Mouse (Mus musculus): Measurements from ENCODE around the gene Wnt5a.

Wnt5a gene

DNA sequence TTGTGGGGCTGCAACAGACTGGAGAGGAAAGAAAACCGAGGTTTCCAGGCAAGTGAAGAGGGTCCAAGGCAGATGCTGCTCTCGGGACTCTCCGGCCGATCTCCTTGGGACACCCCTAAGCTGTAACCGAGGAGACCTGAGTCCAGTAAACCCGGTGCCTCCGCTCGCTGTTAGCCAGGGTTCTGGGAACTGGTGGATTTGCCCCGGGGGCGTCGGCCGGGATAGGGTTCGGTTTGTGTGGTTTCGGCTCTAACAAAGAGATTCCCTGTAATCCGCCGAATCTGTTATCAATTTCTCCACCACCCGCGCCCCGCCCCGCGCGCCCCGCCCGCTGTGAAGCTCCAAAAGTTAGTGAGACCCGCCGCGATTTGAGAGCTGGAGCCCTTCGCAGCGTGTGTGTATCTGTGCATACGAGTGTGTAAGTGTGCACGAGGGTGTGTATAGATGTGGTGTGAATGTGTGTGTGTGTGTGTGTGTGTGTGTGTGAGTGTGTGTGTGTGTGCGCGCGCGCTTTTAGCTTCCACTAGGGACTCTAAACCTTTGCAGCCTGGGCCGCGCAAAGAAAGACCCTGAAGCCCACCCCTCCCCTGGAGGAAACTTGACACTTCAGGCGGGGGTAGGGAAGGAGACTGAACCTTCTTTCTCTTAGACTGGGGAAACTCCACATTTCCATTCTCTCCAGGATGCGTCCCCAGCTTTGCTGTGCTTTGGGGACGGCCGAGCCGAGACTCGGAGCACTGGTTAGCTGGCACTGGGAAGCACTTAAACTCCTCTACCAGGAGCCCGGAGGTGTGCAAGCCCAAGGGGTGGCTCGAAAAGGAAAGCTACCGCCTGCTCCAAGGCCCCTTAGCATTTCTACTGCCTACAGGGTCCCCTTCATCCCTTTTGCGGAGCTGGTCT lies 5.1 kb downstream of the Wnt5a start:
- DNase-seq = no peak

DNA sequence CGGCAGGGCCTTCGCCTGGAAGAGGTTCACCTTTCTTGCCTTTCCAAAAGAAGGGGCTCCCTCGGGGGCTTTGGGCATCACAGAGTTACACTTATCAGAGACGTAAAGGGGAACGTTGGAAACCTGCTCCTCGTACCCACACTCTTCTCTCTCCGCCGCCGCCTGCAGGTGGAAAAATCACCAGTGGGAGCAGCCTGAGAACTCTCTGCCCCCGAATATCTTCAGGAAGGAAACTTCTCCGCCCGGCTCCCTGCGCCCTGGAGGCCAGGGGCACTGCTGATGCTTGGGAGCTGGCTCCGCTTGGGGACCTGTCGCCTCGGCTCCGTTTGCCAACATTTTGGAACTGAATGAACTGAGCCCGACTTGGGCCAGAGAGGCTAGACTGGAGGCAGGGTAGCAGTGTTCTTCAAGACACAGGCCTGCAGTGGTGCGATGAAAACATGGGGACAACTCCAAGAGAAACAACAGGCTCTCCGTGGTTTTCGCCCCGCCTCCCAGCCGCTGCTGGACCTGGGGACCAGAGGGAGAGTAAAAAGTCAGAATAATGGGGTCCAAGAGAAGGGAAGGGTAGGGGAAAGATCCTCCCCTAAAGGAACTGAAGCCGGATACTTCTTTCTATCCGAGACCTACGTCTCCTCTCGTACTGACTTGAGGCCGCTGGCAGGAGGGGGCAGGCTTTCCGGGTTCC lies 5.9 kb downstream of the Wnt5a start:
- DNase-seq = no peak

DNA sequence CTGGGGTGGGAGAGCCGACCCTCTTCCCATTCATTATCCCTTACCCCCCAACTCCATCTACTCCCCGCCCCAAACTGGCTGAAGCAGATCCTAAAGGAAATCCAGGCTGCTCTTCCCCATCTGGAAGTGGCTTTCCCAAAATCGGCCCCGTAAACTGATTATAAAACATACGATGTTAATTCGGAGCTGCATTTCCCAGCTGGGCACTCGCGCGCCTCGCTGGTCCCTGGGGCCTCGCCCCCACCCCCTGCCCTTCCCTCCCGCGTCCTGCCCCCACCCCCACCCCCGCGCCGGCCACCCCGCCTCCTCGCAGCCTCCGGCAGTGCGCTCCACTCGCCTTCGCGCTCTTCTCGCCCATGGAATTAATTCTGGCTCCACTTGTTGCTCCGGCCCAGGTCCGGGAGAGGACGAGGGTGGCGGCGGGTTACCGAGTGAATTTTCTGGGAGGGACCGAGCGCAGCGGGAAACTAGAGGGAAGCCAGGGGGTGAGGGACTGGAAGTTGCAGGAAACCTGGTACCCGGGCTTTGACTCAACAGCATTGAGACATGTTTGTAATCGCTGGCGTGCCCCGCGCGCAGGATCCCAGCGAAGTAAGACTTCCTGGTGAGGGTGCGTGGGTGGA lies 6.6 kb downstream of the Wnt5a start:
- no peak for DNase-seq

DNA sequence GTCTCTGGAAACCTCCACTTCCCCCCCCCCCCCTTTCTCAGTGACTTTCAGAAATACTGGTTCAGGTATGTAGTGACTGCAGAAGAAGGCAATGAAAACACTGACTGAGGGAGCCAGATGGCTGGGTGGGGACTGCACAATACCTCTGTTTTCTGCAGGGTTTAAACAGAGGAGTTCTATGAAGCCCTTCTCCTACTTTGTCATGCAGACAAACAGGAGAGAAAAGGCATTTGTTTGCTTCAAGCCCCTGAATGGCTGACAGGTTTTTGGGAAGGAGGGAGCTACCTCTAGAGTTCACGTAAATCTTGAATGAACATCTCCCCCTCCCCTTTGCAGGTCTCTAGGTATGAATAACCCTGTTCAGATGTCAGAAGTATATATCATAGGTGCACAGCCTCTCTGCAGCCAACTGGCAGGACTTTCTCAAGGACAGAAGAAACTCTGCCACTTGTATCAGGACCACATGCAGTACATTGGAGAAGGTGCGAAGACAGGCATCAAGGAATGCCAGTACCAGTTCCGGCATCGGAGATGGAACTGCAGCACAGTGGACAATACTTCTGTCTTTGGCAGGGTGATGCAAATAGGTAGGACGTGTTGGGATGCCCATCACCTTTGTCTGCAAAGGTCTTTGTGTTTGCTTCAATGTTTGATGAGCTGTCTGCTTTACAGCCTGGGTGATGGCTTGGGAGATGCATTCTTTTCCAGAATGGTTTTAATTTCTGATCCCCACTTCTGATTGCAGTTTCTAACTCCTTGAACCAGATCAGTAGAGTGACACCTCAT lies 8.4 kb downstream of the Wnt5a start:
- no peak for DNase-seq

DNA sequence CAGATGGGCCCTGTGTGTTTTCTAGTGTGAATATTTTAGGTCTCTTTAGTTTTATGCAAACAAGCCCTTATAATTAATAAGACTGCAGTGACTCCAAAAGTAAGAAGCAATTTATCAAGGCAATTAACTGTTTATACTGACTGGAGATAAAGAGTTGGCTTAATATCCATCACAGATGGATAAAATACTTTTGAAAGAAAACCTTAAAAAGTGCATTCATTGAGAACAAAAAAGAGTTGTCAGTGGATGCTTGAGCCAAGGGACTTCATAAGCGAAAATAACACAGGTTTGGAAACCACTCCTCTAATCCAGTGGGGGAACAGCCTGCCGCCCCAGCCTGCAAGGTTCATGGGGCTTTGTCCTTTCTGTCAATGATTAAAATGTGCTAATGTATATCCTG lies 9.6 kb downstream of the Wnt5a start:
- DNase-seq = no peak

DNA sequence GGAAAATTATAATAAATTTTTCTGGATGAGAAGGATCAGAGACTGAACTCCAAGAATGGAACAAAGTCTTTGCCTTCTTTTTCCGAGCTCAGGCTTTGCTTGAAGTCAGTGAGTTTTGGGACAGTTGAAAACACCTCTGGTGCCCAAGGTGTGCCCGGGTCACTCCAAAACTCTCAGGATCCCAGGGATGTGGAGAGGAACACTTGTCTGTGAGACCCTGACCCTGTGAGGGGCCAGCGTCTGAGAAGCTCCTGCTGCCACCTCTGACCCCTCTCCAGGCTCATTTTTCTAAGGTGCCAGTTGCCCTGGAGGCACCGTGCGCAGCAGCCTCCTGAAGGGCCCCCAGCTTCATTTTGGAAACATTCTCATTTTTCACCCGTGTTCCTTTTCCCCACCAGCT lies 10.8 kb downstream of the Wnt5a start:
- no peak for DNase-seq

DNA sequence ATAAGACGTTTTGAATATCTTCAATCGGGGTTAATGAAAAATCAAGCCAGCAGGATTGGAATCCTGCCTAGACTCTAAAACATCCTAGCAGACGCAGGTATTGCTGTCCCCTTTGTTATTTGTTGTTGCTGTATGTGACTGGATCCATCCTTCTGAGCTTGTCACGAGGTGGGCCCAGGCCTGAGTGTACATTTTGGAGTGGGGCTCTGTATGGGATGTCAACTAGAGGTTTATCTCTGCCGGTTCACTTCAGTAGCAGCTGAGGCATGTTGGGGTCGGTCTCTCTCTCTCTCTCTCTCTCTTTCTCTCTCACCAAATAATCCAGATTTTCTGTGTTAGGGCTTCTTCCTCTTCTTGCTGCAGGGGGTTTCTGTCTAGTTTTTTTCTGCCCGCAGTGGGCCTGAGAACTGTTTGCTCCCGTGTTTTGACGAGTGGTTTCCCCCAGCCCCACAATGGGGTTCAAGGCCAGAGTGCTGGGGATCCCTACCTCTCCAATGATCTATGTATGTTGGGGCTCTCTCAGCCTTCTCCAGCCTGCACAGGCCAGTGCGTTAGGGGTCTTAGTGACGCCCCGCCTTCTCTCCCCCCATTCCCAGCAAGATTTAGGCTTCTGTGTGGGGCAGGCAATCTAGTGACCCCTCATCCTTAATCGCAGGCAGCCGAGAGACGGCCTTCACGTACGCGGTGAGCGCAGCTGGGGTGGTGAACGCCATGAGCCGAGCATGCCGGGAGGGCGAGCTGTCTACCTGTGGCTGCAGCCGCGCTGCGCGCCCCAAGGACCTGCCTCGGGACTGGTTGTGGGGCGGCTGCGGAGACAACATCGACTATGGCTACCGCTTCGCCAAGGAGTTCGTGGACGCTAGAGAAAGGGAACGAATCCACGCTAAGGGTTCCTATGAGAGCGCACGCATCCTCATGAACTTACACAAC lies 13.3 kb downstream of the Wnt5a start:
- DNase-seq = no peak

DNA sequence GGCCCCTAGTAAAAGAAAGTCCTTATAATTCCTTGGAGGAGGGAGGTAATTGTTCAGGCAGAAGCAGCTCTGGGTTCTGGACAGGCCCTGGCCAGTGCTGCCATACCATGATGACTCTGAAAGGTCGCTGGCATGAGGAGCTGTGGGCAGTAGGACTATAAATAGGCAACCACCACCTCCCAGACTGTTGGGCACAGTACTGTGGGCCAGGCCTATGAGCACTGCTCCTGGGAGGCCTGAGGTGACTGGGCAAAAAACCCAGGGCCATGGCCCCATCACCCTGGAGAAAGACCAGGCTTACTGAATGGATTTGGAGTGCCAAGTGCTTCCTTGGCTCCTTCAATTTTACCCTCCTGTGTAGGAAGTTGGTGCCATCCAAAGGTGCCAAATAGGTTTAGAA lies 16.6 kb downstream of the Wnt5a start:
- no peak for DNase-seq

DNA sequence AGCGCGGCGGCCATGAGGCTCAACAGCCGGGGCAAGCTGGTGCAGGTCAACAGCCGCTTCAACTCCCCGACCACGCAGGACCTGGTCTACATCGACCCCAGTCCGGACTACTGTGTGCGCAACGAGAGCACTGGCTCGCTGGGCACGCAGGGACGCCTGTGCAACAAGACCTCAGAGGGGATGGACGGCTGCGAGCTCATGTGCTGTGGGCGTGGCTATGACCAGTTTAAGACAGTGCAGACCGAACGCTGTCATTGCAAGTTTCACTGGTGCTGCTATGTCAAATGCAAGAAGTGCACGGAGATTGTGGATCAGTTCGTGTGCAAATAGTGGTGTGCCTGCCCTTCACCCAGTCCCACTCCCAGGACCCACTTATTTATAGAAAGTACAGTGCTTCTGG lies 18.1 kb downstream of the Wnt5a start:
- DNase-seq = no peak

DNA sequence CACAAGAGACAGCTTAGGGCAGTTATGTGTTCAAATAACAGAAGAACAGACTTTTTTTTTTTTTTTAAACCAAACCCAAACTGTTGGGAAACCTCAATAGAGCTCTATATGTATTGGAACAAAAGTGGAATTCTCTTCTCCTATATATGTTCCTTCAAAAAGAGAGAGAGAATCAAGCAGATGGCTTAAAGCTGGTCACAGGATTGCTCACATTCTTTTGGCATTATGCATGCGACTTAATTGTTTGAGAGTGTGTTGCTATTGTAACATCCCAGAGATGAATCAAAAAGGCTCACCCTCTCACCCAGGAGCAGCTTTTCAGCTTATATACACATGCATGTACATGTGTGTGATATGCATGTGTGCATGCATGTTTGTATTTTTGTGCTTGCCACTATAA lies 21.0 kb downstream of the Wnt5a start:
- no peak for DNase-seq

DNA sequence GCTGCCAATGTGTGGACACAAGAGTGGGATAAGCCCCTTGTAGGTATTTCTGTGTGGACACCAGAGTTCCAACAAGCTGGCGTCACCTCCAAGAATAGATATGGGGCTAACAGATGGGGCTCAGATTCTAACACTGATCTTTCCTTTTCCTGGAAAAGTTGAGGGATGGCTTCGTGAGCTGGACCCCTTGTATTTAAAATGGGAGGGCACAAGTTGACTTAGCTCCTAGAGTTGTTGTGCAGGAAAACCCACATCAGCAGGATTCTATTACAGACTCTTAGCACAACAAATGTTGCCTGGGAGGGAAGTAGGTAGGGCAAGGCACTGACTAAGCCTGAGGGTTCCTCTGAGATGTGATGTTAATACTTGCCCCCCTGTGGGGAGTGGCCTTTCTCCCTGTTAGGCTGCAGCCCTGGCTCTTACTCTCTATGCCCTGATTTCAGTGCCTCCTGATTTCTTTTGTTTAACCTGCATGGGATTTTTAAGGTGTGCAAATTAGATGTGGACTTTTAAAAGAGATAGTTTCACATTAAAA lies 23.7 kb downstream of the Wnt5a start:
- DNase-seq = no peak

DNA sequence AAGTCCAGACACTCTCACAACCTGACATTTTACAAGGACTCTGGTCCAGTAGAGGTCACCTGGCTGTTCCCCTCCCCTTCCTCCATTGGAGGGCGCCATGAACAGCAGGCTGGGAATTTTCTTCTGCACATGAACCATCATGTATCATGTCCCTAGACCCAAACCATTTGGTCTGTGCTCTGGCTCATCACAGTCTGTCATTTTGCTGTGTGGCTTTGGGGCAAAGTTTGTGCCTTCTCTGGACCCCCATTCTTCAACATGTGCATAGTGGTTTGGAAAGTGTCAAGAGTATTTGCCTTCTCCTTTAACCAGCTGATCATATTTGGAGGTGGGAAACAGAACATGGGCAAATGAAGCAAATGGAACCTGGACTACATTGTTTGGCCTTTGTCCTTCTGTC lies 27.0 kb downstream of the Wnt5a start:
- no peak for DNase-seq

DNA sequence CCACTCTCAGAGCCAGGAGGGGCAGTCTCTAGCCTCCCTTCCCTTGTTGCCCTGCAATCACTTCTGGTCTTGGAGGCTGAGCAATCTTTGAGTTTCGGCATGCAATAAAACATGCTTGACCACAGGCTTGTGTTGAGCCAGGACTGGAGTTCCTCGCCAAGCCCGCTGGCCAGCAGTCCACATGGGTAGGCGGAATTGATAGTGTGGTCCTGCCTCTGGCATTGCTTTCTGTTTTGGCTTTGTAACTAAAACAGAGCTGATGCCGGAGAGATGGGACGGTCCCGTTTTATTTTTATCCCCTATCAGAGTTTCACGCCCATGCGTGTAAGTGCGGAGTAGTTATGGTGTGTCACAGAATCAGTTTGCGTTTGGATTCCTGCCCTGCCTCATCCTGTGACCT lies 28.4 kb downstream of the Wnt5a start:
- DNase-seq = no peak

DNA sequence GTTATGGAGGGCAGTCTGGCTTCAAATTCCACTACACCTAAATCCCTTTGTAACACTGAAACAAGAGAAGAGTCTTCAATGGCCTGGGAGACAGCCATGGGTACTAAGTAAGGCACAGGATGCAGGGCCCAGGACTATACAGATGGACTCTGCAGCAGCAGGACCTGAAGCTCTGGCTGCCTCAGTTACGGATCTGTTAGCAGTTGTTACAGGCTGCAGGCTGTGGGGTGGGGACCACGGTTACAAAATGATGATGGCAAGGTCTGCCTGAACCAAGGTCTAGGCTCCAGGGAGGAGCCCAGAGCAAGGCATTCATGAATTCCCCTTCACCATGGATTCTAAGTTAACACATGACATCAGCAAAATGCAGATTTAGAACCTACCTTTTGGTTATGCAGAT lies 29.3 kb downstream of the Wnt5a start:
- no peak for DNase-seq

DNA sequence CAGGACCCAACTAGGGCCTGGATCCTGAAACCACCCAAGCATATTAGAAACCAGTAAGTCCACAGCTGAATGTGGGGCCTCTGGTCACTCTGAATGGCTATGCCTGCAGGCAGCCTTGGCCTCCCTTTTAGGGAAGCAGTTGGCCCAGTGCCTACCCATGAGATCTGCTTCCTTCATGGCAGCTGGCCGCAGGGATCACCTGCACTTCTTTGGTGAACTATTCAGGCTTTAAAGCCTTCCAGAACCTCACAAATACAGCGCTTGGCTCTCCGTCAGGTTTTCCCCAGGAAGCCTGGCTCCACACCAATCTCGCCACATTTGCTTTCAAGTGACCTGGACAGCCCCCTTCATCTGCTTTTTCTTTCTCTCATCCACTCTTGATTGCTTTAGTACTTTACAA lies 31.3 kb downstream of the Wnt5a start:
- DNase-seq = no peak

DNA sequence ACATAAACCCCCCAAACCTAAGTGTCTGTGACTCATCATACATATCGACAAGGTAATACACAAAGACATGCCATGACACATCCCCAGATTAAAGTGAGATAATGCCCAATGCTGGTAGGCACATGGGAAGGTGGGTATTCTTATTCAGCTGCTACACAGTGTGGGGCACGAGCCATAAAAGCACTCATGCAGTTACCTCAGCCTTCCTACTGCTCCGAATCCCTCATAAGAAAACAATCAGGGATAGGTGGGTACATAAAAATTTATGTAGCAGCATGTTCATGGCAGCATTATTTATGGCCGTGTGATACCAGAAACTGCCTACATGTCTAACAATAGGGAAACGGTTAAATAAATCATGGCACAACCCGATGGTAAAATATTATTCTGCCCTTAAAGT lies 35.0 kb downstream of the Wnt5a start:
- no peak for DNase-seq

DNA sequence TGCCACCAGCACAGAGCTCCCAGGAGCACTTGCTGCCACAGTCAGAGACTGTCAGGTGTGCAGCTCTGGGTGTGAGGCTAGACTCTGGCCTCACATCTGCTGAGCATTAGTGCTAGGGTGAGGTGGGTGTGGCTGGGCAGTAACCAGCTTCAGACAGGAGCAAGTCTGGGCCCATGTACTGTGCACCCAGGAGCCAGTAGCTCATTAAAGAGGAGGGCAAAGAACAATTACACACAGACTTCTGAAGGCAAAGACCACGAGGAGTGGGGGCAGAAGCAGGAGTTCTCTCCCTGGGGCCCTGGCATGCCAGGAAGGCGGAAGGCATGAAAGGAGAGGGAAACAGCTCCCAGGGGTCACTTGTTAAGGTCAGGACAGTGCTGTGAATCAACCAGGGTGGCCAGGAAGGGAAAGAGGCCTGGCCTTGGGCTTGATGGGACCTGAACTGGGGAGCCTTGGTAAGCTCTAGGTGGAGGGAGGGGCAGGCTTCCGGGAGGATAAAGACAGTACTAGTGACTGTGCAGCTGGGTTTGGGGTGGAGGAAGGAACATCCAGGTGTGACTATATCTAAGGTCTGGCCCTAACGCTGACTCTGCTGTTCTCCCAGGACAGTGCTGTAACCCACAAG lies 37.7 kb downstream of the Wnt5a start:
- no peak for DNase-seq

DNA sequence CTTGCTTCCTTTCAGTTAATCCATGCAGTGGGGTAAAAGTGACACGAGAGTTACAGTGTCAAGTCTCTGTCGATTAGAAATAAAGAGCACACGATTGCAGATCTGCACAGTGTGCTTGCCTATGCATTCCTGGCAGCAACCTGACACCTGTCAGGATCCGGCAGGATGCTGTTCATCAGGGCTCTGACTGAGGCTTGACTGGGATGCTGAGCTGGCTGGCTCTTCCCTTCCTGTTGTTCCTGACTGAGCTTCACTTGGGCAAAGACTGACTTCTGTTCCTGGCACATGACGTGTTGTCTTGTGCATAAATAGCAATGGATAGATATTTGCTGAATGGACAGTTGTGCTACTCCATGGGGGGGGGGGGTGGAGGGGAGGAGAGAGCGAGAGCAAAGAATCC lies 57.3 kb downstream of the Wnt5a start:
- no peak for DNase-seq

Data from spleen, adult 18-20 months (tissue).